Mouse (Mus musculus) G1E (cell line): ENCODE results near the gene Ppp1r15b.

Experiments
- CTCF ChIP-seq: IDR thresholded peaks from 2 replicates; pipeline ENCODE4 v1.5.1; 2012; ENCODE audit warnings: low read depth, low read length, inconsistent platforms, mixed read lengths
- GATA1 ChIP-seq: IDR thresholded peaks from 2 replicates; pipeline ENCODE4 v1.6.1; 2012; ENCODE audit warnings: borderline replicate concordance, low read length, inconsistent platforms, mixed read lengths
- POLR2AphosphoS5 ChIP-seq: IDR thresholded peaks from 2 replicates; pipeline ENCODE4 v1.6.1; 2012; ENCODE audit warnings: low read depth, low read length, inconsistent platforms; ENCODE audit not compliant: insufficient replicate concordance

GRCm38 (mm10) chr1:133188719-133189118 is 57.8 kb downstream of the Ppp1r15b start:
- TF ChIP-seq CTCF (no peak), POLR2AphosphoS5 (no peak), GATA1 (no peak)
